Mouse (Mus musculus): ENCODE data around the gene Tpx2. TPM values are rescaled to one million over a fixed set of nuclear protein-coding genes. Genes with fewer than 3 reads are reported as not detected.

Gene Tpx2
- polyA plus RNA-seq, 1 experiment from 2014 or later: 15.1 TPM

- Histone ChIP-seq H3K27ac (replicated peaks) (peak within 1 kb of the TSS; percentile 99), H3K9me3 (no peaks in the 10 kb centered on the region)
Observed at GRCm38 (mm10) chr2:152831019-152831878, 16.5 kb upstream of the Tpx2 start, which contains the start of gene Bcl2l1. Gene Bcl2l1, minus strand, starts transcription at chr2:152831728.

GRCm38 (mm10) chr2:152839256-152839655 is 8.5 kb upstream of the Tpx2 start:
- H3K4me3 ChIP-seq: no peak overlapping the region
- 54% methylated on average over 2 of the region's 2 CpGs for WGBS
- ATAC-seq (ENCODE audit: low read depth): no peak

More at GRCm38 (mm10) chr2:152831019-152831878, 16.5 kb upstream of the Tpx2 start, which contains the start of gene Bcl2l1:
- Histone ChIP-seq H3K4me1 (replicated peaks) (peaks cover 38% of the 10 kb centered on the region), H3K4me3 (peak within 1 kb of the TSS; percentile 80), H3K27me3 (no peaks in the 10 kb centered on the region), H3K4me2 (peak within 1 kb of the TSS; percentile 77), H3K36me3 (peaks cover 11% of the 10 kb centered on the region; the same call in 1 of the 2 replicates), H3K9ac (peak within 1 kb of the TSS; percentile 94)
- peak; percentile 98 for ATAC-seq (ENCODE audit: low read depth)
- under 1% methylated on average over 70 of the region's 74 CpGs for WGBS

GRCm38 (mm10) chr2:152842741-152843140 is 5.0 kb upstream of the Tpx2 start:
- no peak for ATAC-seq (ENCODE audit: low read depth)
- 77% methylated on average over 3 of the region's 3 CpGs for WGBS
- Histone ChIP-seq H3K9me3 (no peaks in the 10 kb centered on the region), H3K27me3 (no peaks in the 10 kb centered on the region), H3K9ac (no peak overlapping the region), H3K4me1 (replicated peaks) (no peaks in the 10 kb centered on the region), H3K4me2 (no peak overlapping the region), H3K4me3 (no peak overlapping the region), H3K36me3 (no peaks in the 10 kb centered on the region), H3K27ac (replicated peaks) (no peak overlapping the region)

More at GRCm38 (mm10) chr2:152839256-152839655, 8.5 kb upstream of the Tpx2 start:
- Histone ChIP-seq H3K9ac (no peak overlapping the region), H3K4me2 (no peak overlapping the region), H3K4me1 (replicated peaks) (no peaks in the 10 kb centered on the region), H3K27me3 (no peaks in the 10 kb centered on the region), H3K36me3 (no peaks in the 10 kb centered on the region), H3K9me3 (no peaks in the 10 kb centered on the region), H3K27ac (replicated peaks) (no peak overlapping the region)

GRCm38 (mm10) chr2:152847057-152847814 is 528 bp upstream of the Tpx2 start:
- peaks cover 20% of the 10 kb centered on the region for H3K4me1 ChIP-seq (replicated peaks)
- peak; percentile 42 for ATAC-seq (ENCODE audit: low read depth)
- H3K27me3 ChIP-seq: no peaks in the 10 kb centered on the region
- no peak overlapping the region for H3K27ac ChIP-seq (replicated peaks)
- H3K9ac ChIP-seq: peak overlapping the region; percentile 53; the same call in 1 of the 2 replicates
- H3K9me3 ChIP-seq: no peaks in the 10 kb centered on the region
- H3K36me3 ChIP-seq: no peaks in the 10 kb centered on the region
- peak overlapping the region; percentile 85 for H3K4me2 ChIP-seq
- H3K4me3 ChIP-seq: peak overlapping the region; percentile 75
- WGBS: 14% methylated on average over 3 of the region's 3 CpGs

GRCm38 (mm10) chr2:152848466-152848865 is 702 bp downstream of the Tpx2 start:
- no peak for ATAC-seq (ENCODE audit: low read depth)
- Histone ChIP-seq H3K27me3 (no peaks in the 10 kb centered on the region), H3K4me3 (peak overlapping the region; percentile 75), H3K4me1 (replicated peaks) (peaks cover 20% of the 10 kb centered on the region), H3K9me3 (no peaks in the 10 kb centered on the region), H3K36me3 (no peaks in the 10 kb centered on the region), H3K4me2 (peak overlapping the region; percentile 85), H3K9ac (peak overlapping the region; percentile 65), H3K27ac (replicated peaks) (no peak overlapping the region)
- 6% methylated on average over 2 of the region's 2 CpGs for WGBS

GRCm38 (mm10) chr2:152859501-152859900 is 11.7 kb downstream of the Tpx2 start:
- ATAC-seq (ENCODE audit: low read depth): no peak
- Histone ChIP-seq H3K36me3 (0 out of 2 replicates have a peak, but pooled peaks cover 10% of the 10 kb centered on the region), H3K27ac (replicated peaks) (no peak overlapping the region), H3K27me3 (no peaks in the 10 kb centered on the region), H3K9ac (no peak overlapping the region), H3K4me1 (replicated peaks) (no peaks in the 10 kb centered on the region), H3K9me3 (no peaks in the 10 kb centered on the region), H3K4me3 (no peak overlapping the region), H3K4me2 (no peak overlapping the region)
- 95% methylated on average over 3 of the region's 3 CpGs for WGBS

- Histone ChIP-seq H3K9me3 (no peaks in the 10 kb centered on the region), H3K4me2 (no peak overlapping the region), H3K36me3 (0 out of 2 replicates have a peak, but pooled peaks cover 10% of the 10 kb centered on the region), H3K27ac (replicated peaks) (no peak overlapping the region), H3K4me1 (replicated peaks) (no peaks in the 10 kb centered on the region), H3K9ac (no peak overlapping the region), H3K4me3 (no peak overlapping the region), H3K27me3 (no peaks in the 10 kb centered on the region)
- no peak for ATAC-seq (ENCODE audit: low read depth)
- 95% methylated on average over 1 of the region's 1 CpGs for WGBS
Observed at GRCm38 (mm10) chr2:152861891-152862290, 14.1 kb downstream of the Tpx2 start.

- H3K27ac ChIP-seq (replicated peaks): no peak overlapping the region
- no peak overlapping the region for H3K4me2 ChIP-seq
- no peaks in the 10 kb centered on the region for H3K27me3 ChIP-seq
- 90% methylated on average over 3 of the region's 3 CpGs for WGBS
- H3K9me3 ChIP-seq: no peaks in the 10 kb centered on the region
- no peak overlapping the region for H3K9ac ChIP-seq
- H3K4me3 ChIP-seq: no peak overlapping the region
- peaks cover 10% of the 10 kb centered on the region; the same call in 1 of the 2 replicates for H3K36me3 ChIP-seq
- no peak for ATAC-seq (ENCODE audit: low read depth)
- H3K4me1 ChIP-seq (replicated peaks): no peaks in the 10 kb centered on the region
Observed at GRCm38 (mm10) chr2:152862638-152863037, 14.9 kb downstream of the Tpx2 start.

- Histone ChIP-seq H3K9ac (no peak overlapping the region), H3K27me3 (no peaks in the 10 kb centered on the region), H3K27ac (replicated peaks) (no peak overlapping the region), H3K9me3 (no peaks in the 10 kb centered on the region), H3K36me3 (peaks cover 7% of the 10 kb centered on the region; the same call in 1 of the 2 replicates), H3K4me2 (no peak overlapping the region), H3K4me3 (no peak overlapping the region), H3K4me1 (replicated peaks) (no peaks in the 10 kb centered on the region)
- no peak for ATAC-seq (ENCODE audit: low read depth)
- 98% methylated on average over 6 of the region's 6 CpGs for WGBS
Observed at GRCm38 (mm10) chr2:152863346-152863745, 15.6 kb downstream of the Tpx2 start.

- H3K27me3 ChIP-seq: no peaks in the 10 kb centered on the region
- H3K4me1 ChIP-seq (replicated peaks): no peaks in the 10 kb centered on the region
- H3K36me3 ChIP-seq: peaks cover 32% of the 10 kb centered on the region
- H3K4me3 ChIP-seq: no peak overlapping the region
- ATAC-seq (ENCODE audit: low read depth): no peak
- H3K27ac ChIP-seq (replicated peaks): no peak overlapping the region
- no peak overlapping the region for H3K4me2 ChIP-seq
- 93% methylated on average over 3 of the region's 3 CpGs for WGBS
- no peak overlapping the region for H3K9ac ChIP-seq
- H3K9me3 ChIP-seq: no peaks in the 10 kb centered on the region
Observed at GRCm38 (mm10) chr2:152878239-152878638, 30.5 kb downstream of the Tpx2 start.

- no peaks in the 10 kb centered on the region for H3K4me1 ChIP-seq (replicated peaks)
- H3K27ac ChIP-seq (replicated peaks): no peak overlapping the region
- WGBS: 92% methylated on average over 13 of the region's 13 CpGs
- no peaks in the 10 kb centered on the region for H3K9me3 ChIP-seq
- H3K9ac ChIP-seq: no peak overlapping the region
- ATAC-seq (ENCODE audit: low read depth): no peak
- H3K27me3 ChIP-seq: no peaks in the 10 kb centered on the region
- no peak overlapping the region for H3K4me2 ChIP-seq
- H3K4me3 ChIP-seq: no peak overlapping the region
- H3K36me3 ChIP-seq: peaks cover 47% of the 10 kb centered on the region
Observed at GRCm38 (mm10) chr2:152880898-152881297, 33.1 kb downstream of the Tpx2 start.

GRCm38 (mm10) chr2:152884101-152884645 is 36.4 kb downstream of the Tpx2 start:
- no peaks in the 10 kb centered on the region for H3K27me3 ChIP-seq
- no peaks in the 10 kb centered on the region for H3K4me1 ChIP-seq (replicated peaks)
- WGBS: 90% methylated on average over 6 of the region's 6 CpGs
- H3K36me3 ChIP-seq: peaks cover 52% of the 10 kb centered on the region
- H3K27ac ChIP-seq (replicated peaks): no peak overlapping the region
- no peak for ATAC-seq (ENCODE audit: low read depth)
- no peak overlapping the region for H3K4me2 ChIP-seq
- H3K9me3 ChIP-seq: no peaks in the 10 kb centered on the region
- no peak overlapping the region for H3K9ac ChIP-seq
- no peak overlapping the region for H3K4me3 ChIP-seq

Measured in neural tube, embryonic 13.5 days (tissue).